In the genomic region with DNA sequence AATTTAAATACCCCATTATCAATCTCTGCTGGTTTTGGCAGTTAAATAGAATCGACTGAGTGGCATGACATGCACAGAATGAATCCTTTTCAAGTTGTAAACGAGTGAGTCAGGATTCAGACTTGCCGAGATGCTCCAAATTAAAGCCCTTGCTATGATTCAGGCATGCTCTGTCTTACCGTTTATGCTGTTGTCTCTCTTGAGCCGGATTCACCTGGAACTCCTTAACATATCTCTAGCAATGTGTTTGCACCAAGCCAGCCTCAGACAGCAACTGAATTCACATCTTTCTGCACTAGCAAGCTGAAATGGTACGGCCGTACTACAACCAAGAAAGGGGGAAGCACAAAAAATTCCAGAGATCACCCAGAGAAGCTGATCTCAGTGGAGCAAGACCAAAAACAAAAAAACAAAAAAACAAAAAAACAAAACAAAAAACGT, we compare ENCODE assay signal across 10 mouse cellular contexts.
DNase-seq lines count a peak whose midpoint lies in the region; TF ChIP-seq lines count a peak whose summit lies in the region.
"Had no signal": no experiment of that assay in that cellular context is flagged by ENCODE, and none has a peak within 500 bp of the region (broad histone marks: within the 10 kb centered on the region; RNA-seq: fewer than 3 reads in every experiment).

No protein-coding gene starts in this region.

- intact Hi-C loops in left cerebral cortex, adult 2 months (cut with DNase I), result loop anchor here (2.0 kb wide), 1 partner anchor 115 kb away; no protein-coding TSS in a partner anchor
- intact Hi-C loops in left cerebral cortex, postnatal 4 days (cut with DNase I), result loop anchor here (5.0 kb wide), 1 partner anchor 303 kb away; no protein-coding TSS in a partner anchor
- intact Hi-C loops in gastrocnemius, postnatal 36 days (cut with DNase I), result no loop called here

- no peak for TF ChIP-seq CTCF in left cerebral cortex, adult 2 months (IDR thresholded peaks at IDR 0.05)

- DNase-seq in cerebellum, adult 8-10 months, result peak; percentile 14
- no peak for DNase-seq in cerebellum, adult 9-10 months
- peak; percentile 34 to 36 for DNase-seq in left cerebral cortex, adult 2 months (ENCODE audit: extremely low spot score in 1 of 2, low spot score in 2 of 2)
- no peak for DNase-seq in left cerebral cortex, postnatal 4 days
- DNase-seq in layer of hippocampus, postnatal 14 days (ENCODE audit: low spot score in 2 of 2), result peak; percentile 38 to 42
- peak; percentile 17 for DNase-seq in right cerebral cortex, postnatal 14 days
- no peak for DNase-seq in spleen, adult 18-20 months
- DNase-seq in gastrocnemius, postnatal 36 days, result no peak
- DNase-seq: kidney, adult 18-20 months; lung, postnatal 36 days had no signal

- peak overlapping the region; percentile 93 for H3K27ac ChIP-seq in left cerebral cortex, adult 2 months

- peak overlapping the region; percentile 62 for H3K4me3 ChIP-seq in left cerebral cortex, adult 2 months

Comparison
In these comparisons a context has a peak if more than half of its experiments do, and no peak if none do; other contexts are left out.
1. DNase-seq: peak in cerebellum, adult 8-10 months (single experiment), left cerebral cortex, adult 2 months (2 of 2), layer of hippocampus, postnatal 14 days (2 of 2) and right cerebral cortex, postnatal 14 days (single experiment); none in cerebellum, adult 9-10 months (single experiment), left cerebral cortex, postnatal 4 days (single experiment), spleen, adult 18-20 months (0 of 2) and gastrocnemius, postnatal 36 days (0 of 2).